Mouse (Mus musculus): Measurements from ENCODE around the gene Ncoa6.

- TF ChIP-seq POLR2A (IDR thresholded peaks at IDR 0.05; ENCODE audit: insufficient read depth, low read depth, low read length) (no peak), CTCF (IDR thresholded peaks at IDR 0.05; ENCODE audit: insufficient read depth, low read depth, low read length) (no peak)
These were observed 42.2 kb upstream of the Ncoa6 start for GRCm38 (mm10) chr2:155515941-155516340.
